Mouse (Mus musculus): ENCODE results near the gene Wdr18.

Gene Wdr18

DNA sequence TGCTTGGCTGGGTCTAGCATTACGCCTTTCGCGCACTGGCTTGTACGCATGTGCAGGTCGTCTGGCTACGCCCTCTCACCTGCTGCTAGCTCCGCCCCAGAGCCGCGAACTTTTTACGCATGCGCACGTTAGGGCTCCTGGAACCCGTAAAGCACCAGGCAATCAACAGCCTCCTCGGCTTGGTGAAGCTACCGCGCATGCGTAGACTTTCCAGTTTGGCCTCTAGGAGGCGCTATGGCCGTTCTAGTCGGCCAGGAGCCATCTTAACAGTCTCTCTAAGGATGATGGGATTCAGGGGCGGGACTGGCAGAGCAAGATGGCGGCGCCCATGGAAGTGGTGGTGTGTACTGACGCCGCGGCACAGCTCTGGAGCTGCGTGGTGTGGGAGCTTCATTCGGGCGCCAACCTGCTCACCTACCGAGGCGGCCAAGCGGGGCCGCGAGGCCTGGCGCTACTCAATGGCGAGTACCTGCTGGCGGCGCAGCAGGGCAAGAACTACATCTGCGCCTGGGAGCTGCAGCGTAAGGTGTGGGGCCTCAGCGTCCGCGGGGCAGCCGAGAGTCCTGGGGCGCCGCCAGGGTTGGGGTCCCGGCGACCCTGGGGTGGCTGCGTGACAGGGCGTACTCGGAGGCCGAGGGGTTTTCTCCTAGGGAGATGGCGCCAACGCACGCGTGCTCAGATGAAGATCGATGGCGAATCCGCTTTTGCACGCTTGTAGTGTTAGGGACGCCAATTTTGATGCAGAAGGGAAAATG is at the start of gene Wdr18:
Gene Wdr18, plus strand, starts transcription at position 306 of the 755 bp plus-strand sequence.
- DNase-seq: peak; percentile 97

DNA sequence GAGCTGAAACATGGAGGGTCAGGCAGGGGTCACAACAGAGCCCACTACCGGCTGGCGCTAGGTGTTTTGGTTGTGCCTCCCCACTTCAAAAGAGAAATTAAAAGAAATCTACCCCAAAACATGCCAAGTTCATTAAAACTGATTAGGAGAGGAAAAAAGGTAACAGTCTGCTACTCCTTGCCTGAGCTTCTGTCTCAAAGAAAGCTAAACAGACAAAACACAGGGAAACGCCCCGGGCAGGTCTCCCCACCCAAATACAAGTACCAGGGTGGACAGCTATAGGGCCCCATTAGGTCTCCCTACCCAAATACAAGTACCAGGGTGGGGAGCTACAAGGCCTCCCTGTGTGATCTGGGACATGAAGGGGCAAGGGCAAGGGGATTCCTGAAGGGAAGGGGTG is 49.4 kb upstream of the Wdr18 start, which contains the start of gene Gm26602:
Gene Gm26602, plus strand, starts transcription at position 301 of the 400 bp plus-strand sequence.
- no peak for DNase-seq

DNA sequence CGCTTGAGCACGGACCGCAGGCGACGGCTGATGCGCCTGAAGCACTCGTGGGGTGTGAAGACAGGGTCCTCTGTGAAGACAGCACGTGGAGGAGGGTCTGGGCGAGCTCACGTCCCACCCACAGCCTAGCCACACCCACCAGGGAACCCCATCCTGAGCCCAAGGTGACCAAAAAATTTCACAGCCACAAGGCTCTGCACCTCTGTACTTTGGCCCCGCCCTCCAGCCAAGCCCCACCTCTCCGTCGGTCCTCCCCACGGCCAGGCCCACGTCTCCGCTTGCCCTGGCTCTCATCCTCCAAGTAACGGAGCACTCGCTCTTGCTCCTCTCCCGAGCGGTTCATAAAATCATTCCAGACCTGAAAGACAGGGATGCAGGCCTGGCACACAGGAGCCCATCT is 47.5 kb upstream of the Wdr18 start:
- no peak for DNase-seq

DNA sequence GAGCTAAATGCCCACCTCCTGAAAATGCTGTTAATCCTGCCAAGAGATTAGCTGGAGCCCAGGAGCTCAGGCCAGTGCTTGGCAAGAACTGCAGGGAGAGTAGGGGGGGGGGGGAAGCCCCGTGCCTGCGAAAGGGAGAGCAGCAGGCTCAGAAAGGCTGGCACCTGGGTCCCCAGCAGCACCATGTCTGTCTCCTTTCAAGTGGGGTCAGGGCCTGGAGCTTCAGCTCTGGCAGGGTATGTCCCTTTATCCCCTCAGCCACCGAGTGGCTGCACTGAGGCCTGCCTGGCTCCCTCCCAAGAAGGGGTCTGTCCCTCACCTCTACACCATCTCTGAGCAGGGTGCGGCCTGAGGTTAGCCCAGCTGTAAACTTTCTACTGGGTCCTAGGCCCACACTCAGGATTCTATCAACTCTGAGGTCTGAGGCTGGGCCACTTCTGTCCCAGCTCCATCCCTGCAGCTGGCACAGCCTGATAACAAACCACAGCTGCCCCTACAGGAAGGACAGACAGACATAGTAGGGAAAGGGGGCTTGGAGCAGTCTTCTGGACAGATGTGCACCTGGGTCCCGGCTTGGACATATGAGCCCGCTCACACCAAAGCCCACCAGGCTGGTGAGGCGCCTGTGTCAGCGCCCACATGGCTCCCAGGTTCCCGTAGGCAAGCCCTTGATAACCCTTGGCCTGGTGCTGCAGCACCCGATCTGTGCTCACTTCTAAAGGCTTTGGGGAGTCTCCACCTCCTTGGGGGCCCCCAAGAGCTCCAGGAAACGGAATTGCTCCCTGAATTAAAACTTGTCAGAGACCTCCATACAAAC is 45.6 kb upstream of the Wdr18 start:
- no peak for DNase-seq

DNA sequence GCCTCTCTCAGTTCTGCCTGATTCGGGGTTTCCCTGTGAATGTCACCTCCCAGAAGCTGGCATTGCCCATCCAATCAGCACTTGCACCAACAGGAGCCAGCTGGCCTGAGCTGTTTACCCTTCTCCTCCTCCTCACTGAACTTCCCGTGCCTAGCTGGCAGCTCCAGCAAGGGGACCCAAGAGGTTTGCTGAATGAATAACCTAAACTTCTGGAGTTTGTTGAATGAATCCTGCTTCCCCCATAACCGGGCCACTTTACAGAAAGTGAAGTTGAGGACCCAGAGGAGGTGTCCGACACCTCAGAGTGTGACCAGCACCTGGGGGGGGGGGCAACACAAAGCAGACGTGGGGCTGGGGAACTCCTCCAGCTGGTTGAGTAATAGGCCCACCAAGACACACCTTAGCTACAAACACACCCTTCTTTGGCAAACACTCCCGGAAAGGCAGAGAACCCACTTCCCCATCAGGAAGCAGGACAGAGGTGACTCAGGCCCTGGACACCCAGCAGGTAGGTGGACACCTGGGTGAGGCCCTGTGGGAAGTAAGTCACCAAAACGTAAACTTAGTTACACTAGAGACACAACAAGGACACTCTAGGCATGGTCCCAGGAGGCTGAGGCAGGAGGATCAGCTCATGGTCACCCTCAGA is 44.9 kb upstream of the Wdr18 start:
- DNase-seq: no peak

DNA sequence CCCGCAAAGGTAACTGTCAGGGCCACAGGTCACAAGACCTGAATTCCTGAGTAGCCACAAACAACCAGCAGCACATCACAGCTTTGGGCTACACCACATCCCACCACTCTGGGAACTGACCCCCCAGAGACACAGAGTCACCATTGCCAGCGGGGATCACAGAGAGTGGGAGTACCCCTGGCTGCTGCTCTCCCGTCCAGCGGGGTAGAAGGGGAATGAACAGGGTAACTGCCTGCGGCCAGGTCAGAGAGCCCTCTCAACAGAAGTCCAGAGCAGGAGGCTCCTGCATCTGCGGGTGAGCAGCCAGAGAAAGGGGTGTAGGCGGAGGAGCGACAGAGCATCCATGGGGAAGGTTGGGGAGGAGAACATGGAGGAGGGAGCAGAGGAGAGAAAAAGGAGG is 43.9 kb upstream of the Wdr18 start:
- no peak for DNase-seq

DNA sequence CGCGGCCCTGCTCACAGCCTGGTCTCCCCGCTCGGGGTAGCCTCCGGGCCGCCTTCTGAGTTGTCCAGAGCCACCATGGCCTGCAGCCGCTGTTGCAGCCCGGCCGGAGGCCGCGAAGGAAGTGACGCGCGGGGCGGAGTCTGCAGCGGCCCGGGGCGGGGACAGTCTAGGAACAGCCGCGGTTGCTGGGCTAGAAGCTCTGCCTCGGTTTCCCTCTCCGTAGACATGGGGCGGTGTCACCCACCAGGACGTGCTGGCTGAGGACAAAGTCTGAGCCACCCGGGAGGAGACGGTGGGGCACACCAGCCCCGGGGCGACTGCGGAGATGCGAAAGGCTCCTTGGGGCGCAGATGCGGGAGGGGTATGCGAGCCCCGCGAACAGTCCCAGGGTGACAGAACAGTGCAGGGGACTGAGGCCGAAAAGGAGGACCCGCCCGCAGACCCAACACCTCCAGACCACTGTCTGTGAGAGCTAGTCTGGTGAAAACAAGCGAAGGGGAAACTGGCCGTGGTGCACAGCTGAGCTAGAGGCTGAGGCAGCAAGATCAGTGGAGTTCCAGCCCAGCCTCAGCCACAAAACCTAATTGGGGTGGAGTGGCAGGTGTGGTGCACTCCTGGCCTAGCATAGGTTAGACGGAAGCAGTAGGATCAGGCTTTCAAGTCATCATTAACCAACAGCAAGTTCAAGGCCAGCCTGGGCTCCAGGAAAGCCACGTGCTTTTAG is 43.0 kb upstream of the Wdr18 start, which contains the start of gene Kiss1r:
Gene Kiss1r, plus strand, starts transcription at position 164 of the 724 bp plus-strand sequence.
- peak; percentile 83 for DNase-seq

DNA sequence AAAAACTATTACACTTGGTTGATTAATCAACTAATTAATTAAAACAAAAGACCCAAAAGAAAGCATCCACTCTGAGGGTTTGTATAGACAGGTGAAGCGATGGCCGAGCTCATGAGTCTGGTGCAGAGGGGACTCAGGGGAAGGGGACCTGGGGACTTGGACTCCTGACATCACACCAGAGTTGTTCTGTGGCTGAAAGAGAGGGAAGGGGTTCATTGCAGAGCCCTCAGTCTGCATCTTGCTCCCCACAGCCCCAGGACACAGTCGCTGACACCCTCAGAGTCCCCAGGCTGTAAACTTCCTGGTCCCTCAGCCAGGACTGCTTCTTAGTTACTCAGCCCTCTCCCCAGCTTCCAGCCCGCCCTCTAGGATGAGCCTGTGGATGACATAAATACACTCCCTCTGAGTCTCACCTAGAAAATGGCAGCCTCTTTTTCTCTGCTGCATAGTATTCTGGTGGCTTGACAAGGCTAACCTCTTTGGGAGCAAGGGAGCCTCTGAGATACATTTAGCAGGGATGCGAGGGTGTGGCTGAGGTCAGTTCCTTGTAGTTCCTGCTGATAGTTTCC is 42.3 kb upstream of the Wdr18 start:
- DNase-seq: no peak

DNA sequence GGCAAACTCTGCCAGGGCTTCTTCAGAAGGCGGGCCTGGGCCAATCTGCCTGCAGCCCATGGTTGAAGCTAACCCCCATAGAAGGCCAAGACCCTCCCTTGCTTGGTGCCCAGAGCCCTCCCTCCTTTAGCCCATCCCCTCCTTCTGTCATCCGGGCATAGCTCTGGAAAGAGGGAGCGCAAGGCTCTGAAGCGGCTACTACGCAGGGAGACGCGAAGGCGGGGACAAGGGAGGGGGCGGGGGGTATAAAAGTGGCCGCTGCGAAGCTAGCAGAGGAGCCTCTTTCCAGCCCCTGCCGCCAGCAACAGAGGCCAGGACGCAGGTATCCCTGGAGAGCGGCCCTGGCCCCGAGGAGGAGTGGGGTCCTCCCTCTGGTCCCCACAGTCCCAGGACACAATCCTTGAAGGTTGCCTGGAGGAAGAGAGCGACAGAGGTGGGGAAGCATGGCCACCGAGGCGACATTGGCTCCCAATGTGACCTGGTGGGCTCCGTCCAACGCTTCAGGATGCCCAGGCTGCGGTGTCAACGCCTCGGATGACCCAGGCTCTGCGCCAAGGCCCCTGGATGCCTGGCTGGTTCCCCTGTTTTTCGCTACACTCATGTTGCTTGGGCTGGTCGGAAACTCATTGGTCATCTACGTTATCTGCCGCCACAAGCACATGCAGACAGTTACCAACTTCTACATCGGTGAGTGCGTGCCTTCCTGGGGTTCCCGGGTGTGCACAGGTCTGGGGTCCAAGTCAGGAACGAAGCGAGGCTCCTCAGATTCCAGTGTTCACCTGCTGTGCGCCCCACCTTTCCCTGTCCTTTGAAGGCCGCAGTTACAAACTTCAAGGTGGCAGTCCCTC is 41.5 kb upstream of the Wdr18 start:
- no peak for DNase-seq

DNA sequence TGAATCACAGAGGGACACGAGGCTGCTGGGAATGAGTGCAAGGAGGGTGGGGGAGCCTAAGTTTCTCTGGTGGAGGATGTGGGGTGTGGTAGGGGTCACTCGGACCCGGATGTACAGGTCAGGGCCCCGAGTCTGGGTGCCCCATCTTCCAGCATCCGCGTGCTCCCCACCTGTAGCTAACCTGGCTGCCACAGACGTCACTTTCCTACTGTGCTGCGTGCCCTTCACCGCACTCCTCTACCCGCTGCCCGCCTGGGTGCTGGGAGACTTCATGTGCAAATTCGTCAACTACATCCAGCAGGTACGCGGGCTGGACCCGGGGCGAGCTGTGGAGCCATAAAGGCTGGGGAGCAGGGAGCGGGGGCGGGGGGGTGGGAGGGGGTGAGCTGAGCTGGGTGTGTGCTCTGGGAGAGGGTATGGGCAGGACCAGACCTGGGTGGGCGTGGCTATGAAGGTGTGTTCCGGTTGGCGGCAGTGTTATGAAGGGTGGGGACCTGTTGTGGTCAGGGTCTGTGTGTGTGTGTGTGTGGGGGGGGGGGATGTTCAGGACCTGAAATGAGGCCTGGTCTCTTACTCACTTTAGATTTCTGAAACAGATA is 40.6 kb upstream of the Wdr18 start:
- DNase-seq: no peak

DNA sequence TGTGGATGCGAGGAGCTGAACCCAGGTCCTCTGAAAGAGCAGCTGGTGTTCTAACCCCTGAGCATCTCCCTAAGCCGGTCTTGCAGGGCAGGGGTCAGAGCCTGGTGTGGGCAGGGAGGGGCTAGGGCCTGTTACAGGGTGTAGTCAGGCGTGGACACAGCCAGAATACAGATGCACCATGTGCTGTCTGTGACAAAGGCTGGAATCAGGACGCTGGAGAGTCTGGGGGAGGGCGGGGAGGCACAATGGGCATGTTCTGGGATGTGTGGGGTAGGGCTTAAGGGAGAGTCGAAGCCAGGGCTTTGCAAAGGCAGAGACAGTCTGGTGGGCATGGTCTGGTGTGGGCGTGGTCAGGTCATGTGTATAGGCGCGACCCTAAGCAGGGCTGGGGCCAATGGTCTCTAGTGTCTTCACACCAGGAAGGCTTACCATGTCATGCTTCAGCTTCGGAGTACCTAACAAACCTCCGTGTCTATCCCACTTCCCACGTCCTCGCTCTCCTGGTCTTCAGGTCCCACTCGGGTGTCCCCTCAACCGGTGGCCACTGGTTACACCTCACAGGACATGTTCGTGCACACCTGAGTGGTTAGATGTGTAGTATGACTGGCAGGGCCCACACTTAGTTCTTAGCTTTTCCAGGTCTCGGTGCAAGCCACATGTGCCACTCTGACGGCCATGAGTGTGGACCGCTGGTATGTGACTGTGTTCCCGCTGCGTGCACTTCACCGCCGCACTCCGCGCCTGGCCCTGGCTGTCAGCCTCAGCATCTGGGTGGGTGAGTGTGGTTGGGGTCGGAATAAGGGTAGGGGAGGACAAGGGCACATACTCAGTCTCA is 39.7 kb upstream of the Wdr18 start:
- DNase-seq: no peak

DNA sequence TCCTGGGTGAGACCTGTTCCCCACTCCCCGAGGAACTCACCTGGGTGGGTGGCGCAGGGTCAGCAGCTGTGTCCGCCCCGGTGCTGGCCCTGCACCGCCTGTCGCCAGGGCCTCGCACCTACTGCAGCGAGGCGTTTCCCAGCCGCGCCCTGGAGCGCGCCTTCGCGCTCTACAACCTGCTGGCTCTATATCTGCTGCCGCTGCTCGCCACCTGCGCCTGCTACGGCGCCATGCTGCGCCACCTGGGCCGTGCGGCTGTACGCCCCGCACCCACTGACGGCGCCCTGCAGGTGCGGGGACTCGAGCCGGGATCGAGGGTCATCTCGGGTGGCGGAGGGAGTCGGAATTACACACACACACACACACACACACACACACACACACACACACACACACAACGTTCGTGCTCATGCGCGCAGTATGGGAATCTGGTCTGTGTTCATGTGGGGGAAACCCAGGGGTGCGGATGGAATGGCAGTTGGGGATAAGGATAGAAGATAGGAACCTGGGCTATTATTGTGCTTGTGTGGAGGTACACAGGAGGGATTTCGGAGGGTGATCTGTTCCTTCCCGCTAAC is 38.9 kb upstream of the Wdr18 start, which contains the start of gene R3hdm4:
Gene R3hdm4, minus strand, starts transcription at position 251 of the 578 bp plus-strand sequence.
- no peak for DNase-seq

DNA sequence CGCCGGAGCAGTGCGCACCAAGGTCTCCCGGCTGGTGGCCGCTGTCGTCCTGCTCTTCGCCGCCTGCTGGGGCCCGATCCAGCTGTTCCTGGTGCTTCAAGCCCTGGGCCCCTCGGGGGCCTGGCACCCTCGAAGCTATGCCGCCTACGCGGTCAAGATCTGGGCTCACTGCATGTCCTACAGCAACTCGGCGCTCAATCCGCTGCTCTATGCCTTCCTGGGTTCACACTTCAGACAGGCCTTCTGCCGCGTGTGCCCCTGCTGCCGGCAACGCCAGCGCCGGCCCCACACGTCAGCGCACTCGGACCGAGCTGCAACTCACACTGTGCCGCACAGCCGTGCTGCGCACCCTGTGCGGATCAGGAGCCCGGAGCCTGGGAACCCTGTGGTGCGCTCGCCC is 38.4 kb upstream of the Wdr18 start:
- no peak for DNase-seq

DNA sequence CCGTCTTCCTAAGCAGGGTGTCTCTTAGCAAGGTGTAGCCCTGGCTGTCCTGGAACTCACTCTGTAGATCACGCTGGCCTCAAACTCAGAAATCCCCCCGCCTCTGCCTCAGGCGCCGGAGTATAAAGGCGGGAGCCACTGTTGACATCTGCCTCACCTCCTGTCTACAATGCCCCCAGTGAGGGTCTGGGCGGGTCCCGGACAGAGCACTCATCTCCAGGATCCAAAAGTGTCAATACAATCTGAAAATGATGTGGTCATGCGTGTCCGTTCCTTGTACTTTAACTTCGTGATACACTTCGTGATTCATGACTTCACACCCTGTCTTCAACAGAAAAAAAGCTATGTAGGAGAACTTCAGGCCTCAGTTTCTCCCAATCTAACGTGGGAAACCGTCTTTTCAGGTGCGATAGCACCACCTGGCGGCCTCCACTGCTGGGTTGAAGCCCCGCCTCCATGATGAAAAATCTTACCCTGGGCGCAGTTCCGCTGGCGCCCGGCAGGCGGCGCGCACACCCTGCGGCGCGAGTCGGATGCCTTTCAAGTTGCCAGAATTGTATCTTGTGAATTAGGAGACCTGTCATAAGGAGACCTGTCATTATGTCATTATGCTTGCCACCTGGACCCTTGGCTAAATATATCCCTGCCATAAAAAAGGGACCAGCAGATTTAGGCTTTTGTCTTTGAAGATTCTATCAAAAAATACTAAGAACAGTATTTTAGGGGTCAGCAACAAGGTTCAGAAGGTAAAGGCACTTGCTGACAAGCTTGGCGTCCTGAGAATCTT is 34.8 kb upstream of the Wdr18 start:
- DNase-seq: peak; percentile 98

DNA sequence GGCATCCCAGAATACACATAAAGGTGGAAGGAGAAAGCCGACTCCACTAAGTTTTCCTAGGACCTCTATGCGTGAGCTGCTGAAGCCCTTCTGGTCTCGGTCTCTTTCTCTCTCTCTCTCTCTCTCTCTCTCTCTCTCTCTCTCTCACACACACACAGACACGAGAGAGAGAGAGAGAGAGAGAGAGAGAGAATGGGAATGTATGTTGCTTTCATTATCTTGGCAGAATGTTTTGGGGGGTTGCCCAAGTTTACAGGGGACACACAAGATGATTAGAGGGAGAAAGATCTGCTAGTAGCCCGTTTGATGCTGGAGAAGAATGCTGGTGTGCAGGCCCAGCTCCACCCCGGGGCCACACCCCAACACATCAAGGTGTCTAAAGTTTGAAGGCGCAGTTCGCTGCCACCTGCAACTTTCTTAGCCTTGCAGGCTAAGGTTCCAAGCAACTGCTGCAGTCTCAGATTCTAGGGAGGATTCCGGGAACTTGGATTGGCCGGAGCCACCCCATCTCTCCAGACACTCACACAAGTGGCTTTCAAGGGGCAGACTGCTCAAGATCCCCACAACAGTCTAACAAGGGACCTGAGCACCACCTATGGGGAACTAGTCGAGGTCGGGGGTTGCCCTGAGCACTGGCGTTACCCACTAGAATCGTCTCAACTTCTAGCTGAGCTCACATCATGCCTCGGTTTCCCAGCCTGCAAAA is 34.0 kb upstream of the Wdr18 start:
- no peak for DNase-seq

DNA sequence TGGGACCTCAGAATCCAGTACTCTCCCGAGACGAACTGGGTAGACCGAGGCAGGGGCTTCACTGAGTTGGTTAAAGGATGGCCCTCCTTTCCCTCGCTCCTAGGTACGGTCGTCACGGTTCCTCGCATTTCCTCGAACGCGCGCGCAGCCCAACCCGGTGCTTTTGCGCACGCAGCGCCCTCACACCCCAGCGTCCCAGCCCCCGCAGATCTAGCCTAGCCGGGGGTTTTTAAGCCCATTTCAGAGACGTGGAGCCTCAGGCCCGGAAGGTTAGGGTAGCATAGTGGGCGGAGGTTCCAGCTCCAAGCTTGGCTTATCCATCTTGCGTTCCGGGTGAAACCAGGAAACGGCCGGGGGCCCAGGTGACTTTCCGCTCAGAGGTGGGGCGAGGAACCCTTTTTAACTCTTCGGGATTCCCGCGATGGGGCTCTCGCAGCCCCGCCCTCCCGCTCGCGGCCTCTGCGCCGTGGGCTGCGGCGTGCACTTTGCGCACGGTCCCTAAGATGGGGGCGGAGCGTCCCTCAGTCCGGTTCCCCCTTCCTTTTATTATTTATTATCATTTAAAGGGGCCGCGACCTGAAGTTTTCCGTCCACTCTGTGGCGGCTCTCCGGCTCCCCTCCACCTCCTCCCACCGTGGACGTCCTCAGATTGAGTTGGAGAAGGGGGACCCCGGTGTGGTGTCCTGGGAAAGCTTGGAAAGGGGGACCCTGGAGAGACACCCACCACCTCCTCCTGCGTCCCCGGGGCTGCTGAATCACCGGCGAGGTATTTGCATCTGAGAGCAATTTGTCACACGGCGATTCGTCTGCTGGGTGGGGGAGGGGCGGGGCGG is 33.2 kb upstream of the Wdr18 start, which contains the start of gene Arid3a:
Gene Arid3a, plus strand, starts transcription at position 553 of the 833 bp plus-strand sequence.
- DNase-seq: peak; percentile 77
